Mouse (Mus musculus) heart, postnatal 25 days (tissue): Measurements from ENCODE around the gene Ntn3. TPM values are rescaled to one million over a fixed set of nuclear protein-coding genes. Genes with fewer than 3 reads are reported as not detected.

Source experiments
- DNase-seq: peaks from one replicate; pipeline ENCODE4 v3.0.0; 2022; ENCODE audit warnings: low spot score
- intact Hi-C: fragments of 180-260 bp; cut with DNase I; formaldehyde crosslinking; loops from one replicate; pipeline ENCODE4 v1.15.1; 2025
- microRNA-seq: library from miRNA; unstranded; fragments of <30 nt; microRNA quantifications from one replicate; pipeline ENCODE4 v1.2.0, GENCODE M21; 2022
- total RNA-seq, 2 experiments: library from RNA; stranded (reverse); gene quantifications; 2 replicates each; pipeline ENCODE4 v1.2.3; 2021

Gene Ntn3
- total RNA-seq, 2 experiments from 2014 or later = 0.64 to 0.73 TPM

DNA sequence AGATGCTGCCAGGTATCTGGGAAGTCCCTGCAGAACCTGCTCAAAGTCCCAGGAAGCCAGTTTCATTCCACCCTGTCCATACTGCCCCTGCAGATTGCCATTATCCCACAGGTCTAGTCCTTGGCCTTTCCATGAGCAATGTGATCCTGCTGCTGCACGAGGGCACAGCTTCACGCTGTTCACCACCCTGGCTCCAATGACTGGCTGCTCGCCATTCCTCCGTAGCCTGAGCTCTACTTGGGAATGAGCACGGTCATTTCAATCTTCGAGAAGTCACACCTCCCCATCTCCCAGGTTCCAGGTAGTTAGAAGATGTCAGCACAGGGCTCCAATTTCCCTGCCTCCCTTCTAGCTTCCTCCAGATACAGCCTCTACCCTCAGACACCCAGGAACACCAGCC, 52.2 kb downstream of the Ntn3 start:
- intact Hi-C loops = no loop called here
- no peak for DNase-seq

DNA sequence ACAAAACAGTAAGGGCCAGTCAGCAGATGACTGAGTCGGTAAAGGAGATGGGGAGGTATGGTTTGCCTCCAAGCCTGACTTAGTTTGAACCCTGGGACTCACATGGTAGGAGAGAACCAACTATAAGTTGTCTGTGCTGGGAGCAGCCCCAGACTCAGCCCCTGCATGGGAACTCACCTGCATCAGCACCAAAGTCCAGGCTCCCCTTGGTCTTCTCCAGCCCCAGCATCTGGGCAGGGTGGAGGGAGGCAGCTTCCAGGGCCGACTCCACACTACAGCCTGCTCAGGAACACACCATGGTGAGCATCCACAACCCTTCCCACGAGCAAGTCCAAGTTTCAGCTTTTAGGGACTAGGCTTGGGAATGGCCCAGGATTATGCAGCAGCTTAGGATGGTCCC, 52.9 kb downstream of the Ntn3 start:
- intact Hi-C loops = no loop called here
- no peak for DNase-seq

DNA sequence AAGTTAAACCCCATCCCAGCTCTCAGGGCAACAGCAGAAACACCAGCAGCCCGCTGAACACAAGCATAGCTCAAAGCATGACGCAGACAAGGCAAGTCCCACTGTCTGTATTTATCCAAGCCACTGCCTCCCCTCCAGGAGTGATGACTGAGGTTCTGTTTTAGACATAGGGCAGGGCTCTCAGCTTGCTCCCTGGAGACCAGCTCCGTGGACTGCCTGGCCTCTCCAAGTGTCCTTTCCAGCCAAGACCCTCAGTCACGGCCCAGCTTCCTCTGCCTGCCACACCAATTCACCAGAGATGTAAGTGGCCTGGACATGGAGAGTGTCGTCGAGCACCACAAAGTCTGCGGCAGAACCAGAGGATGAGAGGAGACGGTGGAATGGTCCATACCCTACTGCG, 53.6 kb downstream of the Ntn3 start:
- intact Hi-C loops = no loop called here
- DNase-seq = no peak

DNA sequence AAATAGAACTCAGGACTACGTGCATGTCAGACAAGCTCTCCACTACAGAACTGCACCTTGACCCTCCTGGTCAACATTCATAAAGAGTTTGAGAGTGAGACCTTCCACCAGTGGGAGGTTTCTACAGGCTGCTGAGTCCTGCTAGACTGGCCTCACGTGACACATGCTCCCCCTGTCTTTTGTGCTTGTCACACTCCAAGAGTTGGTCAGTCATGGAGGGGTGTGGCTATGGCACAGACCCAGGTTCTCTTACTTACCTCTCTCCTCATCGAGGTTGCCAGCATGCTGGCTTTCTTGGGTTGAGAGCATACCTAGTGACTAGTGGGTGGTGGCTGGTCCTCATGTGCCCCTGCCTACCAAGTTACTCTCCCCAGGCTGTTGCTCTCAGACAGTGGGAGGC, 54.9 kb downstream of the Ntn3 start:
- DNase-seq = no peak
- intact Hi-C loops = loop anchor here (5.0 kb wide), 2 partner anchors 153 to 238 kb away; no protein-coding TSS in a partner anchor

Small RNAs within 50 kb of the gene (microRNA-seq; reads per million reads assigned to microRNA genes)
- gene Mir5134 = 5.6 reads per million, percentile 16 among the genes with 10 or more reads in this experiment
- 1.1 reads per million for gene Mir6965

Other genes with a start within 250 kb of the Ntn3 start
- not detected for gene Prss30, start 229.0 kb downstream of the Ntn3 start, total RNA-seq
- not detected for gene Prss22, start 211.4 kb downstream of the Ntn3 start, total RNA-seq
- gene Prss27, start 171.4 kb downstream of the Ntn3 start, total RNA-seq = not detected
- gene Kctd5, start 136.0 kb downstream of the Ntn3 start, total RNA-seq = 10 to 100 TPM; 10.2 to 11.2 TPM
- 10 to 100 TPM; 45.0 to 46.1 TPM for gene Pdpk1, start 58.6 kb downstream of the Ntn3 start, total RNA-seq
- gene Amdhd2, start 45.8 kb downstream of the Ntn3 start, total RNA-seq = 1 to 10 TPM; 9.1 to 9.6 TPM
- 100 to 1,000 TPM; 225 to 246 TPM for gene Atp6v0c, start 39.8 kb downstream of the Ntn3 start, total RNA-seq
- gene Tbc1d24, start 4.0 kb downstream of the Ntn3 start, total RNA-seq = 1 to 10 TPM; 8.3 to 9.4 TPM
- 1 to 10 TPM; 1.7 to 2.2 TPM for gene Tedc2, start 11.3 kb upstream of the Ntn3 start, total RNA-seq
- 1 to 10 TPM; 1.1 to 1.2 TPM for gene Ccnf, start 42.0 kb upstream of the Ntn3 start, total RNA-seq
- gene Abca17, start 141.5 kb upstream of the Ntn3 start, total RNA-seq = not detected
- 10 to 100 TPM; 12.8 to 13.1 TPM for gene Abca3, start 142.4 kb upstream of the Ntn3 start, total RNA-seq
- gene Rnps1, start 205.0 kb upstream of the Ntn3 start, total RNA-seq = 10 to 100 TPM; 60.3 to 60.5 TPM
- gene Eci1, start 217.1 kb upstream of the Ntn3 start, total RNA-seq = 100 to 1,000 TPM; 409 to 483 TPM
- gene Dnase1l2, start 233.6 kb upstream of the Ntn3 start, total RNA-seq = 1 to 10 TPM in 1 of 2 experiments, under 1 TPM in 1; 0.78 to 1.2 TPM